Mouse (Mus musculus): ENCODE measurements around the gene Hs3st6. TPM values are rescaled to one million over a fixed set of nuclear protein-coding genes. Genes with fewer than 3 reads are reported as not detected.

Hs3st6 gene
- total RNA-seq, 1 experiment = 1.6 TPM

- peaks cover 0 to 3% of the 10 kb centered on the region in 2 experiments; a peak in 3 of 4 replicates for H3K4me1 ChIP-seq (ENCODE audit: control insufficient read depth in 2 of 2, insufficient read depth in 2 of 2, low read length in 2 of 2, poor library complexity in 1 of 2)
- no peak overlapping the region for H3K4me3 ChIP-seq (ENCODE audit: insufficient read depth in 1 of 2, low read depth in 1 of 2, low read length in 2 of 2, poor library complexity in 1 of 2, severe bottlenecking in 1 of 2)
- no peak for TF ChIP-seq MAFK (IDR thresholded peaks at IDR 0.05; ENCODE audit: insufficient read depth, low read depth, low read length)
- no peak for TF ChIP-seq CHD2 (IDR thresholded peaks at IDR 0.05; ENCODE audit: low read depth, low read length)
- no peak for TF ChIP-seq ZC3H11A (IDR thresholded peaks at IDR 0.05; ENCODE audit: borderline replicate concordance, low read depth, low read length)
- TF ChIP-seq ZNF384 (IDR thresholded peaks at IDR 0.05; ENCODE audit: low read depth, low read length) = no peak
- TF ChIP-seq HCFC1 (IDR thresholded peaks at IDR 0.05; ENCODE audit: borderline replicate concordance, insufficient read depth, low read length) = no peak
- H3K9ac ChIP-seq (ENCODE audit: insufficient read depth, low read depth, low read length, poor library complexity, severe bottlenecking) = no peak overlapping the region
- H3K36me3 ChIP-seq (ENCODE audit: control insufficient read depth, insufficient read depth, low read length, poor library complexity, severe bottlenecking) = no peaks in the 10 kb centered on the region
- in situ Hi-C loops (cut with MboI; ENCODE audit: low sequenced_read_pairs in 2 of 2, unreplicated experiment in 2 of 2) = no loop called here
- no peak overlapping the region for H3K27ac ChIP-seq (ENCODE audit: insufficient read depth, low read depth, low read length, poor library complexity, severe bottlenecking)
- no peak for DNase-seq (ENCODE audit: low read depth, low spot score)
- no peaks in the 10 kb centered on the region for H3K9me3 ChIP-seq (ENCODE audit: control insufficient read depth, insufficient read depth, low read depth, low read length)
Observed at GRCm38 (mm10) chr17:24796969-24797368, 44.2 kb downstream of the Hs3st6 start.

- in situ Hi-C loops (cut with MboI; ENCODE audit: low sequenced_read_pairs in 2 of 2, unreplicated experiment in 2 of 2) = no loop called here
- Histone ChIP-seq H3K36me3 (ENCODE audit: control insufficient read depth, insufficient read depth, low read length, poor library complexity, severe bottlenecking) (no peaks in the 10 kb centered on the region), H3K4me3 (ENCODE audit: insufficient read depth in 1 of 2, low read depth in 1 of 2, low read length in 2 of 2, poor library complexity in 1 of 2, severe bottlenecking in 1 of 2) (no peak overlapping the region), H3K9ac (ENCODE audit: insufficient read depth, low read depth, low read length, poor library complexity, severe bottlenecking) (no peak overlapping the region), H3K4me1 (ENCODE audit: control insufficient read depth in 2 of 2, insufficient read depth in 2 of 2, low read length in 2 of 2, poor library complexity in 1 of 2) (peaks cover 0 to 3% of the 10 kb centered on the region in 2 experiments; a peak in 3 of 4 replicates), H3K9me3 (ENCODE audit: control insufficient read depth, insufficient read depth, low read depth, low read length) (no peaks in the 10 kb centered on the region), H3K27ac (ENCODE audit: insufficient read depth, low read depth, low read length, poor library complexity, severe bottlenecking) (no peak overlapping the region)
- TF ChIP-seq CHD2 (IDR thresholded peaks at IDR 0.05; ENCODE audit: low read depth, low read length) (no peak), ZC3H11A (IDR thresholded peaks at IDR 0.05; ENCODE audit: borderline replicate concordance, low read depth, low read length) (no peak), HCFC1 (IDR thresholded peaks at IDR 0.05; ENCODE audit: borderline replicate concordance, insufficient read depth, low read length) (no peak), ZNF384 (IDR thresholded peaks at IDR 0.05; ENCODE audit: low read depth, low read length) (no peak), MAFK (IDR thresholded peaks at IDR 0.05; ENCODE audit: insufficient read depth, low read depth, low read length) (no peak)
- DNase-seq (ENCODE audit: low read depth, low spot score) = no peak
Observed at GRCm38 (mm10) chr17:24798229-24798628, 45.4 kb downstream of the Hs3st6 start.

GRCm38 (mm10) chr17:24799476-24799875 is 46.7 kb downstream of the Hs3st6 start:
- Histone ChIP-seq H3K4me3 (ENCODE audit: insufficient read depth in 1 of 2, low read depth in 1 of 2, low read length in 2 of 2, poor library complexity in 1 of 2, severe bottlenecking in 1 of 2) (no peak overlapping the region), H3K9me3 (ENCODE audit: control insufficient read depth, insufficient read depth, low read depth, low read length) (no peaks in the 10 kb centered on the region), H3K9ac (ENCODE audit: insufficient read depth, low read depth, low read length, poor library complexity, severe bottlenecking) (no peak overlapping the region), H3K4me1 (ENCODE audit: control insufficient read depth in 2 of 2, insufficient read depth in 2 of 2, low read length in 2 of 2, poor library complexity in 1 of 2) (peaks cover under 1 to 2% of the 10 kb centered on the region in 2 experiments; a peak in 1 of 4 replicates), H3K27ac (ENCODE audit: insufficient read depth, low read depth, low read length, poor library complexity, severe bottlenecking) (no peak overlapping the region), H3K36me3 (ENCODE audit: control insufficient read depth, insufficient read depth, low read length, poor library complexity, severe bottlenecking) (no peaks in the 10 kb centered on the region)
- in situ Hi-C loops (cut with MboI; ENCODE audit: low sequenced_read_pairs in 2 of 2, unreplicated experiment in 2 of 2) = no loop called here
- TF ChIP-seq ZC3H11A (IDR thresholded peaks at IDR 0.05; ENCODE audit: borderline replicate concordance, low read depth, low read length) = no peak
- TF ChIP-seq HCFC1 (IDR thresholded peaks at IDR 0.05; ENCODE audit: borderline replicate concordance, insufficient read depth, low read length) = no peak
- TF ChIP-seq CHD2 (IDR thresholded peaks at IDR 0.05; ENCODE audit: low read depth, low read length) = no peak
- TF ChIP-seq ZNF384 (IDR thresholded peaks at IDR 0.05; ENCODE audit: low read depth, low read length) = no peak
- no peak for TF ChIP-seq MAFK (IDR thresholded peaks at IDR 0.05; ENCODE audit: insufficient read depth, low read depth, low read length)
- DNase-seq (ENCODE audit: low read depth, low spot score) = no peak

- TF ChIP-seq CHD2 (IDR thresholded peaks at IDR 0.05; ENCODE audit: low read depth, low read length) (no peak), ZNF384 (IDR thresholded peaks at IDR 0.05; ENCODE audit: low read depth, low read length) (no peak), ZC3H11A (IDR thresholded peaks at IDR 0.05; ENCODE audit: borderline replicate concordance, low read depth, low read length) (no peak), HCFC1 (IDR thresholded peaks at IDR 0.05; ENCODE audit: borderline replicate concordance, insufficient read depth, low read length) (no peak), MAFK (IDR thresholded peaks at IDR 0.05; ENCODE audit: insufficient read depth, low read depth, low read length) (no peak)
- in situ Hi-C loops (cut with MboI; ENCODE audit: low sequenced_read_pairs in 2 of 2, unreplicated experiment in 2 of 2) = no loop called here
- Histone ChIP-seq H3K4me1 (ENCODE audit: control insufficient read depth in 2 of 2, insufficient read depth in 2 of 2, low read length in 2 of 2, poor library complexity in 1 of 2) (peaks cover 0 to 2% of the 10 kb centered on the region in 2 experiments; a peak in 1 of 4 replicates), H3K4me3 (ENCODE audit: insufficient read depth in 1 of 2, low read depth in 1 of 2, low read length in 2 of 2, poor library complexity in 1 of 2, severe bottlenecking in 1 of 2) (no peak overlapping the region), H3K27ac (ENCODE audit: insufficient read depth, low read depth, low read length, poor library complexity, severe bottlenecking) (no peak overlapping the region), H3K9ac (ENCODE audit: insufficient read depth, low read depth, low read length, poor library complexity, severe bottlenecking) (no peak overlapping the region), H3K9me3 (ENCODE audit: control insufficient read depth, insufficient read depth, low read depth, low read length) (no peaks in the 10 kb centered on the region), H3K36me3 (ENCODE audit: control insufficient read depth, insufficient read depth, low read length, poor library complexity, severe bottlenecking) (no peaks in the 10 kb centered on the region)
- no peak for DNase-seq (ENCODE audit: low read depth, low spot score)
Observed at GRCm38 (mm10) chr17:24800524-24800923, 47.7 kb downstream of the Hs3st6 start.

Data from ES-E14 (cell line).